Mouse (Mus musculus): ENCODE measurements around the gene Hoxd11. TPM values are rescaled to one million over a fixed set of nuclear protein-coding genes. Genes with fewer than 3 reads are reported as not detected.

Gene Hoxd11
- polyA plus RNA-seq, 1 experiment from 2014 or later = not detected

- H3K27ac ChIP-seq (replicated peaks) = no peak overlapping the region
- no peak overlapping the region for H3K9ac ChIP-seq
- peaks cover 97% of the 10 kb centered on the region for H3K27me3 ChIP-seq
- no peaks in the 10 kb centered on the region for H3K9me3 ChIP-seq (replicated peaks)
- H3K4me1 ChIP-seq = peaks cover 16% of the 10 kb centered on the region
- H3K4me2 ChIP-seq (replicated peaks) = no peak overlapping the region
- WGBS = 3% methylated on average over 12 of the region's 12 CpGs
- no peaks in the 10 kb centered on the region for H3K36me3 ChIP-seq
- no peak for ATAC-seq (ENCODE audit: insufficient number of reproducible peaks, low FRiP score, low TSS enrichment, low read depth)
- no peak overlapping the region for H3K4me3 ChIP-seq (replicated peaks)
These were observed 4.7 kb downstream of the Hoxd11 start for GRCm38 (mm10) chr2:74684106-74684505.

- no peaks in the 10 kb centered on the region for H3K9me3 ChIP-seq (replicated peaks)
- no peak for ATAC-seq (ENCODE audit: insufficient number of reproducible peaks, low FRiP score, low TSS enrichment, low read depth)
- H3K9ac ChIP-seq = no peak overlapping the region
- H3K27ac ChIP-seq (replicated peaks) = no peak overlapping the region
- no peak overlapping the region for H3K4me3 ChIP-seq (replicated peaks)
- WGBS = 11% methylated on average over 4 of the region's 4 CpGs
- H3K27me3 ChIP-seq = peaks cover 97% of the 10 kb centered on the region
- no peaks in the 10 kb centered on the region for H3K36me3 ChIP-seq
- peaks cover 16% of the 10 kb centered on the region for H3K4me1 ChIP-seq
- H3K4me2 ChIP-seq (replicated peaks) = no peak overlapping the region
These were observed 5.8 kb downstream of the Hoxd11 start for GRCm38 (mm10) chr2:74685059-74685603.

GRCm38 (mm10) chr2:74686301-74686987 lies 7.1 kb downstream of the Hoxd11 start:
- H3K4me3 ChIP-seq (replicated peaks) = no peak overlapping the region
- ATAC-seq (ENCODE audit: insufficient number of reproducible peaks, low FRiP score, low TSS enrichment, low read depth) = no peak
- no peak overlapping the region for H3K4me2 ChIP-seq (replicated peaks)
- no peaks in the 10 kb centered on the region for H3K36me3 ChIP-seq
- no peaks in the 10 kb centered on the region for H3K9me3 ChIP-seq (replicated peaks)
- WGBS = 5% methylated on average over 17 of the region's 17 CpGs
- peaks cover 92% of the 10 kb centered on the region for H3K27me3 ChIP-seq
- H3K27ac ChIP-seq (replicated peaks) = no peak overlapping the region
- H3K9ac ChIP-seq = no peak overlapping the region
- peaks cover 16% of the 10 kb centered on the region for H3K4me1 ChIP-seq

- H3K27me3 ChIP-seq = peaks cover 92% of the 10 kb centered on the region
These were observed 7.8 kb downstream of the Hoxd11 start for GRCm38 (mm10) chr2:74686988-74687697.

GRCm38 (mm10) chr2:74687698-74688555 lies 8.6 kb downstream of the Hoxd11 start:
- no peak overlapping the region for H3K27ac ChIP-seq (replicated peaks)

More at GRCm38 (mm10) chr2:74686988-74687697, 7.8 kb downstream of the Hoxd11 start:
- no peak overlapping the region for H3K4me3 ChIP-seq (replicated peaks)
- H3K36me3 ChIP-seq = no peaks in the 10 kb centered on the region
- H3K9me3 ChIP-seq (replicated peaks) = no peaks in the 10 kb centered on the region
- no peak overlapping the region for H3K9ac ChIP-seq
- peaks cover 9% of the 10 kb centered on the region for H3K4me1 ChIP-seq
- 2% methylated on average over 27 of the region's 27 CpGs for WGBS
- H3K4me2 ChIP-seq (replicated peaks) = no peak overlapping the region
- no peak overlapping the region for H3K27ac ChIP-seq (replicated peaks)
- no peak for ATAC-seq (ENCODE audit: insufficient number of reproducible peaks, low FRiP score, low TSS enrichment, low read depth)

GRCm38 (mm10) chr2:74688795-74689573 lies 9.6 kb downstream of the Hoxd11 start:
- Histone ChIP-seq H3K9me3 (replicated peaks) (no peaks in the 10 kb centered on the region), H3K9ac (no peak overlapping the region), H3K27me3 (peaks cover 92% of the 10 kb centered on the region), H3K27ac (replicated peaks) (no peak overlapping the region), H3K4me3 (replicated peaks) (no peak overlapping the region), H3K36me3 (no peaks in the 10 kb centered on the region), H3K4me2 (replicated peaks) (no peak overlapping the region), H3K4me1 (no peaks in the 10 kb centered on the region)
- 5% methylated on average over 12 of the region's 12 CpGs for WGBS
- ATAC-seq (ENCODE audit: insufficient number of reproducible peaks, low FRiP score, low TSS enrichment, low read depth) = no peak

More at GRCm38 (mm10) chr2:74687698-74688555, 8.6 kb downstream of the Hoxd11 start:
- H3K4me1 ChIP-seq = peaks cover under 1% of the 10 kb centered on the region
- H3K27me3 ChIP-seq = peaks cover 92% of the 10 kb centered on the region
- no peaks in the 10 kb centered on the region for H3K36me3 ChIP-seq
- H3K4me3 ChIP-seq (replicated peaks) = no peak overlapping the region
- no peaks in the 10 kb centered on the region for H3K9me3 ChIP-seq (replicated peaks)
- H3K9ac ChIP-seq = no peak overlapping the region
- 2% methylated on average over 31 of the region's 31 CpGs for WGBS
- no peak overlapping the region for H3K4me2 ChIP-seq (replicated peaks)
- ATAC-seq (ENCODE audit: insufficient number of reproducible peaks, low FRiP score, low TSS enrichment, low read depth) = no peak

- H3K36me3 ChIP-seq = no peaks in the 10 kb centered on the region
- H3K9ac ChIP-seq = no peak overlapping the region
- ATAC-seq (ENCODE audit: insufficient number of reproducible peaks, low FRiP score, low TSS enrichment, low read depth) = no peak
- H3K27me3 ChIP-seq = peaks cover 92% of the 10 kb centered on the region
- no peaks in the 10 kb centered on the region for H3K9me3 ChIP-seq (replicated peaks)
- H3K4me3 ChIP-seq (replicated peaks) = no peak overlapping the region
- WGBS = 3% methylated on average over 24 of the region's 24 CpGs
- no peaks in the 10 kb centered on the region for H3K4me1 ChIP-seq
- H3K27ac ChIP-seq (replicated peaks) = no peak overlapping the region
- H3K4me2 ChIP-seq (replicated peaks) = no peak overlapping the region
These were observed 10.4 kb downstream of the Hoxd11 start for GRCm38 (mm10) chr2:74689574-74690337.

- Histone ChIP-seq H3K9ac (no peak overlapping the region), H3K27me3 (peaks cover 92% of the 10 kb centered on the region), H3K4me3 (replicated peaks) (no peak overlapping the region), H3K27ac (replicated peaks) (no peak overlapping the region), H3K4me1 (no peaks in the 10 kb centered on the region), H3K4me2 (replicated peaks) (no peak overlapping the region), H3K36me3 (no peaks in the 10 kb centered on the region), H3K9me3 (replicated peaks) (no peaks in the 10 kb centered on the region)
- WGBS = 10% methylated on average over 8 of the region's 8 CpGs
- no peak for ATAC-seq (ENCODE audit: insufficient number of reproducible peaks, low FRiP score, low TSS enrichment, low read depth)
These were observed 11.0 kb downstream of the Hoxd11 start for GRCm38 (mm10) chr2:74690338-74690716.

- no peaks in the 10 kb centered on the region for H3K9me3 ChIP-seq (replicated peaks)
- ATAC-seq (ENCODE audit: insufficient number of reproducible peaks, low FRiP score, low TSS enrichment, low read depth) = no peak
- peaks cover 94% of the 10 kb centered on the region for H3K27me3 ChIP-seq
- no peak within 1 kb of the TSS for H3K27ac ChIP-seq (replicated peaks)
- under 1% methylated on average over 56 of the region's 56 CpGs for WGBS
- H3K36me3 ChIP-seq = no peaks in the 10 kb centered on the region
- H3K4me1 ChIP-seq = no peaks in the 10 kb centered on the region
- peak within 1 kb of the TSS; percentile 16; the same call in 1 of the 2 replicates for H3K4me3 ChIP-seq (replicated peaks)
- H3K4me2 ChIP-seq (replicated peaks) = no peak within 1 kb of the TSS; the same call in 1 of the 2 replicates
- no peak within 1 kb of the TSS for H3K9ac ChIP-seq
These were observed 11.9 kb downstream of the Hoxd11 start, which contains the start of gene Hoxd10 for GRCm38 (mm10) chr2:74691022-74691951. Hoxd10 (plus strand) TSS chr2:74691924.
